Mouse (Mus musculus): ENCODE results near the gene Rnd1. TPM values are rescaled to one million over a fixed set of nuclear protein-coding genes. Genes with fewer than 3 reads are reported as not detected.
A peak's percentile ranks its signal among the peaks of the same experiment; 100 is the strongest.

The Rnd1 gene
- polyA plus RNA-seq, 1 experiment from 2014 or later = 12.7 TPM

- Histone ChIP-seq H3K9ac (replicated peaks) (peak overlapping the region; percentile 71), H3K4me2 (replicated peaks) (peak overlapping the region; percentile 98), H3K4me1 (replicated peaks) (peaks cover 46% of the 10 kb centered on the region), H3K4me3 (replicated peaks) (peak overlapping the region; percentile 54), H3K27me3 (0 out of 2 replicates have a peak, but pooled peaks cover 9% of the 10 kb centered on the region), H3K27ac (no peak overlapping the region), H3K9me3 (no peaks in the 10 kb centered on the region), H3K36me3 (no peaks in the 10 kb centered on the region)
- under 1% methylated on average over 9 of the region's 9 CpGs for WGBS
- ATAC-seq = no peak
Observed at GRCm38 (mm10) chr15:98676471-98676870, 790 bp downstream of the Rnd1 start.

GRCm38 (mm10) chr15:98675634-98676250, 1.5 kb downstream of the Rnd1 start:
- H3K36me3 ChIP-seq = no peaks in the 10 kb centered on the region
- H3K9ac ChIP-seq (replicated peaks) = peak overlapping the region; percentile 71
- whole genome bisulfite sequencing = 5% methylated on average over 14 of the region's 14 CpGs
- peak overlapping the region; percentile 75 for H3K27ac ChIP-seq
- 0 out of 2 replicates have a peak, but pooled peaks cover 9% of the 10 kb centered on the region for H3K27me3 ChIP-seq
- no peak for ATAC-seq
- no peaks in the 10 kb centered on the region for H3K9me3 ChIP-seq
- peaks cover 46% of the 10 kb centered on the region for H3K4me1 ChIP-seq (replicated peaks)
- H3K4me3 ChIP-seq (replicated peaks) = peak overlapping the region; percentile 54
- peak overlapping the region; percentile 98 for H3K4me2 ChIP-seq (replicated peaks)

- Histone ChIP-seq H3K27me3 (0 out of 2 replicates have a peak, but pooled peaks cover 9% of the 10 kb centered on the region), H3K27ac (peak overlapping the region; percentile 75), H3K4me1 (replicated peaks) (peaks cover 46% of the 10 kb centered on the region), H3K4me2 (replicated peaks) (peak overlapping the region; percentile 98), H3K9me3 (no peaks in the 10 kb centered on the region), H3K36me3 (peaks cover 6% of the 10 kb centered on the region), H3K4me3 (replicated peaks) (peak overlapping the region; percentile 54), H3K9ac (replicated peaks) (peak overlapping the region; percentile 71)
- WGBS = 16% methylated on average over 11 of the region's 11 CpGs
- ATAC-seq = peak; percentile 12; the same call in 1 of the 2 replicates
Observed at GRCm38 (mm10) chr15:98674994-98675545, 2.2 kb downstream of the Rnd1 start.

- Histone ChIP-seq H3K4me3 (replicated peaks) (peak overlapping the region; percentile 54), H3K36me3 (peaks cover 10% of the 10 kb centered on the region), H3K9ac (replicated peaks) (peak overlapping the region; percentile 71), H3K4me2 (replicated peaks) (peak overlapping the region; percentile 98), H3K27ac (peak overlapping the region; percentile 75), H3K27me3 (0 out of 2 replicates have a peak, but pooled peaks cover 9% of the 10 kb centered on the region), H3K4me1 (replicated peaks) (peaks cover 46% of the 10 kb centered on the region), H3K9me3 (no peaks in the 10 kb centered on the region)
- 14% methylated on average over 7 of the region's 7 CpGs for WGBS
- ATAC-seq = peak; percentile 55
Observed at GRCm38 (mm10) chr15:98674284-98674993, 2.8 kb downstream of the Rnd1 start.

GRCm38 (mm10) chr15:98673732-98674131, 3.5 kb downstream of the Rnd1 start:
- 86% methylated on average over 7 of the region's 7 CpGs for WGBS
- Histone ChIP-seq H3K4me2 (replicated peaks) (peak overlapping the region; percentile 98), H3K4me1 (replicated peaks) (peaks cover 46% of the 10 kb centered on the region), H3K27me3 (0 out of 2 replicates have a peak, but pooled peaks cover 8% of the 10 kb centered on the region), H3K9ac (replicated peaks) (peak overlapping the region; percentile 71), H3K27ac (peak overlapping the region; percentile 75), H3K36me3 (peaks cover 10% of the 10 kb centered on the region), H3K4me3 (replicated peaks) (no peak overlapping the region), H3K9me3 (no peaks in the 10 kb centered on the region)
- ATAC-seq = no peak

- Histone ChIP-seq H3K36me3 (peaks cover 10% of the 10 kb centered on the region), H3K4me2 (replicated peaks) (no peak overlapping the region), H3K4me3 (replicated peaks) (no peak overlapping the region), H3K9me3 (no peaks in the 10 kb centered on the region), H3K27me3 (0 out of 2 replicates have a peak, but pooled peaks cover 4% of the 10 kb centered on the region), H3K9ac (replicated peaks) (no peak overlapping the region), H3K4me1 (replicated peaks) (peaks cover 40% of the 10 kb centered on the region), H3K27ac (no peak overlapping the region)
- ATAC-seq = no peak
- 90% methylated on average over 4 of the region's 4 CpGs for WGBS
Observed at GRCm38 (mm10) chr15:98672592-98672991, 4.7 kb downstream of the Rnd1 start.

GRCm38 (mm10) chr15:98664042-98664907, 13.0 kb downstream of the Rnd1 start:
- H3K36me3 ChIP-seq = no peaks in the 10 kb centered on the region
- no peak overlapping the region for H3K27ac ChIP-seq
- H3K9me3 ChIP-seq = no peaks in the 10 kb centered on the region
- no peak overlapping the region for H3K9ac ChIP-seq (replicated peaks)
- peaks cover 16% of the 10 kb centered on the region for H3K4me1 ChIP-seq (replicated peaks)
- WGBS = 84% methylated on average over 11 of the region's 11 CpGs
- no peak for ATAC-seq
- H3K27me3 ChIP-seq = no peaks in the 10 kb centered on the region
- H3K4me2 ChIP-seq (replicated peaks) = no peak overlapping the region
- no peak overlapping the region for H3K4me3 ChIP-seq (replicated peaks)

- Histone ChIP-seq H3K27me3 (no peaks in the 10 kb centered on the region), H3K9me3 (no peaks in the 10 kb centered on the region), H3K9ac (replicated peaks) (peak within 1 kb of the TSS; percentile 89), H3K4me3 (replicated peaks) (peak within 1 kb of the TSS; percentile 84), H3K4me1 (replicated peaks) (peaks cover 16% of the 10 kb centered on the region), H3K36me3 (peaks cover 14% of the 10 kb centered on the region), H3K4me2 (replicated peaks) (peak within 1 kb of the TSS; percentile 78), H3K27ac (peak within 1 kb of the TSS; percentile 88)
- peak; percentile 98 for ATAC-seq
- 3% methylated on average over 48 of the region's 48 CpGs for WGBS
Observed at GRCm38 (mm10) chr15:98662567-98663545, 14.4 kb downstream of the Rnd1 start, which contains the start of gene Ddx23. TSS of gene Ddx23 (minus strand) at chr15:98662894.

GRCm38 (mm10) chr15:98662198-98662566, 15.1 kb downstream of the Rnd1 start:
- H3K9me3 ChIP-seq = no peaks in the 10 kb centered on the region
- H3K4me2 ChIP-seq (replicated peaks) = peak overlapping the region; percentile 78
- peaks cover 21% of the 10 kb centered on the region for H3K36me3 ChIP-seq
- ATAC-seq = no peak
- H3K27ac ChIP-seq = peak overlapping the region; percentile 88
- WGBS = under 1% methylated on average over 14 of the region's 14 CpGs
- peak overlapping the region; percentile 89 for H3K9ac ChIP-seq (replicated peaks)
- H3K27me3 ChIP-seq = no peaks in the 10 kb centered on the region
- H3K4me3 ChIP-seq (replicated peaks) = peak overlapping the region; percentile 84
- peaks cover 16% of the 10 kb centered on the region for H3K4me1 ChIP-seq (replicated peaks)

- H3K27me3 ChIP-seq = no peaks in the 10 kb centered on the region
- no peaks in the 10 kb centered on the region for H3K9me3 ChIP-seq
- 84% methylated on average over 15 of the region's 15 CpGs for WGBS
- no peak overlapping the region for H3K4me3 ChIP-seq (replicated peaks)
- H3K9ac ChIP-seq (replicated peaks) = no peak overlapping the region
- H3K27ac ChIP-seq = no peak overlapping the region
- no peak overlapping the region for H3K4me2 ChIP-seq (replicated peaks)
- H3K4me1 ChIP-seq (replicated peaks) = peaks cover 16% of the 10 kb centered on the region
- no peak for ATAC-seq
- peaks cover 71% of the 10 kb centered on the region for H3K36me3 ChIP-seq
Observed at GRCm38 (mm10) chr15:98656982-98657751, 20.1 kb downstream of the Rnd1 start.
